Mouse (Mus musculus) gonadal fat pad, adult 2 months (tissue): ENCODE measurements around the gene Limd1. TPM values are rescaled to one million over a fixed set of nuclear protein-coding genes. Genes with fewer than 3 reads are reported as not detected.

Experiments
- polyA plus RNA-seq: library from polyadenylated mRNA; depleted of rRNA; stranded (reverse); fragments of >200 nt; gene quantifications from 2 replicates; pipeline ENCODE4 v1.2.3, GENCODE M21; 2012; rRNA removed

The Limd1 gene
- polyA plus RNA-seq, 1 experiment, result 44.7 TPM

Other genes with a start within 250 kb of the Limd1 start
- 13.6 and 19.1 TPM in 2 replicates for gene Tmem158, start 217.9 kb upstream of the Limd1 start, polyA plus RNA-seq
- 214 and 218 TPM in 2 replicates for gene Lars2, start 111.8 kb upstream of the Limd1 start, polyA plus RNA-seq
- gene Sacm1l, start 51.1 kb downstream of the Limd1 start, polyA plus RNA-seq, result 16.8 and 19.2 TPM in 2 replicates
- 0.35 and 0.39 TPM in 2 replicates for gene Slc6a20b, start 153.9 kb downstream of the Limd1 start, polyA plus RNA-seq
- 0.18 and 0.24 TPM in 2 replicates for gene Ccr9, start 199.7 kb downstream of the Limd1 start, polyA plus RNA-seq
- gene Slc6a20a, start 200.2 kb downstream of the Limd1 start, polyA plus RNA-seq, result 2.2 and 2.7 TPM in 2 replicates
- 6.2 and 8.1 TPM in 2 replicates for gene Lztfl1, start 239.0 kb downstream of the Limd1 start, polyA plus RNA-seq